Mouse (Mus musculus) brain, embryonic 18.5 days (tissue): Measurements from ENCODE around the gene Casp8ap2.

Experiments
- DNase-seq: peaks from one replicate; pipeline ENCODE4 v3.0.0-alpha.2; 2012; ENCODE audit warnings: low read depth, low spot score

Casp8ap2 gene

DNA sequence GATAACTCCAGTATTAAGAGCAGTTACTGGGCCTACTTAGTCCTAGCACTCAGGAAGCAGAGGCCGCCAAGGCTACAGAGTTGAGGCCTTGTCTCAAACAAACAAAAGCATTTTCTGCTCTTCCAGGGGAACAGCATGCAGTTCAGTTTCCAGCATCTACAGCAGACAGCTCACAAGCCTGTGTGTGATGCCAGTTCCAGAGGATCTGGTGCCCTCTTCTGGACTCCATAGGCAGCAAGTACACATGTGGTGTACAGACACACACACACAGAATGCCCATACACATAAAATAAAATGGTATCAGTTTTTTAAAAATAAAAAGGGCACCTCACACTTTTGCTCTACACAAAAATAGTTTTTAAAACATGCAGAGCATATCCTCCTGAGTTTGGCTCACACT lies 53.0 kb downstream of the Casp8ap2 start:
- DNase-seq, result no peak

DNA sequence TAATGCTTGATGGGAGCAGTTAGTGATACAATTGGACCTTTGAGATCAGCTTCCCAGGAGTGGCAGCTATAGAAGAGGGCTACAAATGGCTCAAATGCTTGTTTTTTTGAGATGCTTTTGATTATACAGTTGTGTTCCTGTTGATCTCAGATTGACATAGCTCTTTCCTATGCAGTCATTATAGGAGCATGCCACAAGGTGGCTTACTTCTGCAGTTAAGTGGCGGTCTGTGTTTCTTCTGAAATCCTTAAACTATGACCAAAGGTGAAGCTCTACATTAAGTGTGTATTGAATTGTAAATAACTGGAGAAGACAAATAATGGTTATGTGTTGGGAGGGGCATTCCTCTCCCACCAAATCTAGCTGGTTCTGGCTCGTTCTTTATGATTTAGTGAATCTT lies 54.6 kb downstream of the Casp8ap2 start:
- no peak for DNase-seq

DNA sequence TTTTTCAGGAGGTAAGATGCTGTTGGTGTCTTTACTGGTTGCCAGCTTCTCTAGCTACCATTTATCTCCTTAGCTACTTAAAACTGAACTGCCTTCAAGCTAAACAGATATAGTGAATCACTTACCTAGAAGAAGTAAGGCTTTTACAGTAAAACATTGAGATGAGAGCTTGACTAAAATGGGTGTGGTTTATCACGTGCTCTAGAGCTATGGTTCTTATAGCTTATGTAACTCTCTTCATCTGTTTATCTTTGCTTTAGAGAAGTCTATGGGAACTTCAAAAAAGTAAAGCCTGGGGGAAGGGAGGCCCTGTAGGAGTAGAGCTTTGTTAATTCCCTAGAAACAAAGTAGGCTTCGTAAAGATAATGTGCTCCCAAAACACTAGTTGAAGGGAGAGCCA lies 58.8 kb downstream of the Casp8ap2 start:
- no peak for DNase-seq

DNA sequence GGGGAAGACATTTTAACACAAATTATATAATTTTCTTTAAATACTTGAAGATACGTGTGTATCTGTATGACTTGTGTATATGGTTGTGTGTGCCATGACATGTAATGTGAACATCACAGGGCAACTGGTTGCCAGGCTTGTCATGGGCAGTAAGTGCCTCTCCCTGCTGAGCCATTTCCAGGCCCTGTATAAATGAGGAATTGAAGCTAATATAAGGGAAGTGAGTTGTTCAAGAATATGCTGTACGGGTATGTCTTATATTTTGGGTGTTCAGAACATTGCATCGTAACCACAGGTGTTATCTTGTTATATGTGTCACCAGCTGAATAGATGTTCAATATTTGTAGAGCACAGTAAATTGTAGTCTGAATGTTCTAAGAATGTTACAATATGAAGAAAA lies 62.2 kb downstream of the Casp8ap2 start:
- no peak for DNase-seq

DNA sequence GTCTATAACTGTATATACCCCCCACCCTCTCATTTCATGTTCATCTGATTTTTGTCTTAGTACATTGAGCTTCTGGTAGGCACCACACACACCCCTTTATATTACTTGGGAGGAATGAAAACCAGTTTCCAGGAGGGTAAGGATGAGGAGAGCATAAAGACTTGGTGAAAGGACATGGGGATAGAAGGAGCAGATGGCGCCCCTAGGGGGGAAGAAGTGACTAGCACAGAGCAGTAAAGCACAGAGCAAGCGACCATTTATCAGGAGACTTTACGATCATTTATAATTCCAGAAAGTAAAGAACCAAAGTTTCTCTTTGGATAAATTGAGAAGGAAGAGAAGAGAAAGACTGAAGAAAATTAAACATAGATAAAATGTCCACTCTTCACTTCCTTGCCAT lies 65.6 kb downstream of the Casp8ap2 start:
- no peak for DNase-seq

DNA sequence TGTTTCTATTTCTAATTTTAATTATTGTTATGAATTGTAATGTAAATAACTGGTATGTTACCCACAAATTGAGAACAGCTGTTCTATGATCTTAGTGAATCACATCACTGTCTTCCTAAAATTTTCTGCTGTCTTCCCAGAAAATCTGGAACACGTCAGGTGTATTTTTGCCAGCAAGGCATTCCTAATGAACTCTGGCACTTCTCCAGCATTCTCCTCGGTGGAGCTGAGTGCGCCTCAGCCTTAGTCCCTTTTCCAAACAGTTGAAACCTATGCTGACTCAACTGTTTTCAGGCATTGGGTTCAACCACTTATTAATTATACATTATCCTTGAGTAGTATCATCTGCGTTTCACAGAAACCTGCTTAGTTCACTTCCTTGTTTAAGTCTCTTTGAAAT lies 67.2 kb downstream of the Casp8ap2 start:
- DNase-seq, result no peak

DNA sequence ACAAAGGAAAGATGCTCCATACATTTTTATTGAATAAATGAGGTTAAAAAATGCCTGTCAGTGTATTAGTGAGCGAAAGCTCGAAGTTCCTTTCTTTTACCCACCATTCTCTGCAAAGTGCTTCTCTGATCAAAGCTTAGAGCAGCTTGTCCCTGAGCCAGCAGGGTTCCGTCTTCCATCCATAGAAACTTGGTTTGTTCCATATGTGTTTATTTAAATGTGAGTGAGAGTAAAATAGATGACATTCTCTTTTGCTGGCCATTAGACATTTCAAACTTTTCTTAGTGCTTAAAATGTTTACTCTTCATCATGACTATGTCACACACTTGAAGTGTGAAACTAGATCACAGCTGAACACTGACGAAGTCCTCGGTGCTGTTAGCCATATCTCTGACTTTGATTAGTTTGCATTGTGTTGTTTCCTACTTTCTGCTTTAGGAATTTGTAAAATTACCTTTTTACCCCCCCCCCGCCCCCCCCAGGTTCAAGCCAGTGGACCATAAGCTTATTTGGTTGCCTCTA lies 67.9 kb downstream of the Casp8ap2 start:
- no peak for DNase-seq
